1 mouse cellular context compared by ENCODE assay signal in the genomic region with DNA sequence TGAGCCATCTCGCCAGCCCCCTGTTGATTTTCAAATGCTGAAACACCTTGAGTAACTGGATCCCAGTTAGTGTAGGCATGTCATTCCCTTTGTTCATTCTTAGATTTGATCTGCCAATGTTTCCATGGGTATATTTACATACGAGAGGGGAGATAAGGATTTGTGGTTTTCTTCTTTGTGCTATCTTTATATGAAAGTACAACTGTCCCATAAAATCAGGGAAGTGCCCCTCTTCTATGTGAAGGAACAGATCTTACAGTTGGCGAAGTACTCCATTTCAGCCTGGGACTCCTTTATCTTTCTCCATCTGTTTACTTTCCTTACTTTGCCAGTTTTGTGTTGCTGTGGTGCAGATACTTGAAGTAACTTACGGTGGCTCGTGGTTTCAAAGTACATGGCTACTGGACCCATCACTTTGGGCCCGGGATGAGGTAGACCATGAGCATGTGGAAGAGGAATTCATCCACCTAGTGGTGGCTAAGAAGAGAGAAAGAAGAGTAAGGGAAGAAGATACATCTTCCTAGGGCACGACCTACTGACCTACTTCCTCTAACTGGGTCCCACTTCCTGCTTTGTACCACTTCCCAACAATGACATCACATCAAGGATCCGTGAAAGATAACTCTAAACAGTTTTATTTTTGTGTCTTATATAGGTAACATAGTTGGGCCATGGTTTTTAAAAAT.
A peak's percentile ranks its signal among the peaks of the same experiment; 100 is the strongest.
TF ChIP-seq lines count a peak whose summit lies in the region.

No protein-coding gene starts in this region.

TF ChIP-seq in CH12.LX, 34 proteins besides CTCF, POLR2A, EP300 and RAD21 (continued from another document):
- TF ChIP-seq JUND (conservative IDR thresholded peaks at IDR 0.05; ENCODE audit: low read depth, low read length) (peak; percentile 33; the same call in 1 of the 2 replicates), USF1 (IDR thresholded peaks at IDR 0.05; ENCODE audit: low read depth, low read length) (no peak), SMC3 (IDR thresholded peaks at IDR 0.05; ENCODE audit: low read depth, low read length) (peak; percentile 49), POLR2AphosphoS2 (IDR thresholded peaks at IDR 0.05; ENCODE audit: low read depth, low read length) (no peak), GABPA (IDR thresholded peaks at IDR 0.05; ENCODE audit: insufficient replicate concordance, low read depth, low read length) (no peak), PAX5 (IDR thresholded peaks at IDR 0.05; ENCODE audit: low read length) (no peak), SIN3A (IDR thresholded peaks at IDR 0.05; ENCODE audit: low read length) (no peak), IRF4 (IDR thresholded peaks at IDR 0.05; ENCODE audit: low read depth, low read length) (peak; percentile 64), MAZ (IDR thresholded peaks at IDR 0.05; ENCODE audit: low read depth, low read length) (no peak), MAFK (IDR thresholded peaks at IDR 0.05; ENCODE audit: insufficient replicate concordance, low read length) (no peak), BHLHE40 (IDR thresholded peaks at IDR 0.05; ENCODE audit: low read depth, low read length) (no peak), USF2 (conservative IDR thresholded peaks at IDR 0.05; ENCODE audit: low read depth, low read length) (no peak), MAX (IDR thresholded peaks at IDR 0.05; ENCODE audit: low read length) (peak; percentile 71; the same call in 1 of the 2 replicates), MEF2A (IDR thresholded peaks at IDR 0.05; ENCODE audit: borderline replicate concordance, low read depth, low read length) (no peak)
TF ChIP-seq in CH12.LX: peak in this region for 12.
